Mouse (Mus musculus) midbrain, embryonic 14.5 days (tissue): Measurements from ENCODE around the gene Bst1. TPM values are rescaled to one million over a fixed set of nuclear protein-coding genes. Genes with fewer than 3 reads are reported as not detected.

Source experiments
- ATAC-seq: fragments of 200-750 bp; cut with Nextera tagmentation; 2 replicates; pipeline ENCODE4 v1.8.0; 2017; ENCODE audit warnings: moderate number of reproducible peaks, moderate library complexity; ENCODE audit not compliant: low FRiP score, low TSS enrichment
- DNase-seq: peaks from one replicate; pipeline ENCODE4 v3.0.0-alpha.2; 2015
- H3K27ac ChIP-seq: fragments of 300-500 bp; sonication (generic); replicated peaks from 2 replicates; pipeline ENCODE4 v1.5.1; 2014; ENCODE audit warnings: mild to moderate bottlenecking, low read depth, low read length, moderate library complexity
- H3K27me3 ChIP-seq: fragments of 300-500 bp; sonication (generic); 2 replicates; pipeline ENCODE4 v1.6.1; 2014; ENCODE audit warnings: low read length, control low read depth, mixed read lengths; ENCODE audit not compliant: control insufficient read depth, insufficient read depth
- H3K36me3 ChIP-seq: fragments of 300-500 bp; sonication (generic); 2 replicates; pipeline ENCODE4 v1.6.1; 2014; ENCODE audit warnings: low read length, control low read depth; ENCODE audit not compliant: control insufficient read depth, insufficient read depth
- H3K4me1 ChIP-seq: fragments of 300-500 bp; sonication (generic); 2 replicates; pipeline ENCODE4 v1.6.1; 2014; ENCODE audit warnings: mild to moderate bottlenecking, antibody characterized with exemption, low read length, control low read depth; ENCODE audit not compliant: control insufficient read depth, insufficient read depth
- H3K4me2 ChIP-seq: fragments of 300-500 bp; sonication (generic); 2 replicates; pipeline ENCODE4 v1.6.1; 2014; ENCODE audit warnings: mild to moderate bottlenecking, low read length, moderate library complexity
- H3K4me3 ChIP-seq: fragments of 300-500 bp; sonication (generic); replicated peaks from 2 replicates; pipeline ENCODE4 v1.5.1; 2014; ENCODE audit warnings: low read depth, low read length
- H3K9ac ChIP-seq: fragments of 300-500 bp; sonication (generic); replicated peaks from 2 replicates; pipeline ENCODE4 v1.6.1; 2014; ENCODE audit warnings: mild to moderate bottlenecking, low read length, moderate library complexity
- H3K9me3 ChIP-seq: fragments of 300-500 bp; sonication (generic); 2 replicates; pipeline ENCODE4 v1.6.1; 2016; ENCODE audit warnings: low read length, control low read depth, mixed read lengths; ENCODE audit not compliant: control insufficient read depth
- WGBS: fragments of 180-500 bp; shearing (Covaris S2); extraction: QIAGEN DNeasy Blood & Tissue Kit; methylation state at CpG from one replicate; pipeline ENCODE4 v1.1.7; 2014; 5-methylcytosine and 5-hydroxymethylcytosine counted together
- polyA plus RNA-seq: library from polyadenylated mRNA; unstranded; fragments of >200 nt; fragmentation: Nextera tagmentation; extraction: Ambion mirVana; gene quantifications from 2 replicates; pipeline ENCODE4 v1.2.1, GENCODE M21; 2014

The Bst1 gene
- polyA plus RNA-seq, 1 experiment from 2014 or later = not detected

GRCm38 (mm10) chr5:43842576-43843155 is 24.0 kb downstream of the Bst1 start:
- no peak overlapping the region for H3K9ac ChIP-seq
- no peak overlapping the region for H3K4me3 ChIP-seq
- H3K27me3 ChIP-seq = no peaks in the 10 kb centered on the region
- no peaks in the 10 kb centered on the region for H3K36me3 ChIP-seq
- no peak for DNase-seq
- no peak for ATAC-seq
- H3K9me3 ChIP-seq = no peaks in the 10 kb centered on the region
- 75% methylated on average over 3 of the region's 3 CpGs for WGBS
- H3K4me1 ChIP-seq = no peaks in the 10 kb centered on the region
- no peak overlapping the region for H3K27ac ChIP-seq
- H3K4me2 ChIP-seq = no peak overlapping the region

- Histone ChIP-seq H3K4me1 (no peaks in the 10 kb centered on the region), H3K9me3 (no peaks in the 10 kb centered on the region), H3K27ac (no peak overlapping the region), H3K9ac (no peak overlapping the region), H3K36me3 (no peaks in the 10 kb centered on the region), H3K4me2 (no peak overlapping the region), H3K4me3 (no peak overlapping the region), H3K27me3 (no peaks in the 10 kb centered on the region)
- WGBS = 84% methylated on average over 5 of the region's 5 CpGs
- DNase-seq (no peak), ATAC-seq (no peak)
These were observed 26.4 kb downstream of the Bst1 start for GRCm38 (mm10) chr5:43845083-43845482.

- H3K27ac ChIP-seq = no peak overlapping the region
- ATAC-seq = no peak
- WGBS = 68% methylated on average over 1 of the region's 1 CpGs
These were observed 27.0 kb downstream of the Bst1 start for GRCm38 (mm10) chr5:43845646-43846045.

DNA sequence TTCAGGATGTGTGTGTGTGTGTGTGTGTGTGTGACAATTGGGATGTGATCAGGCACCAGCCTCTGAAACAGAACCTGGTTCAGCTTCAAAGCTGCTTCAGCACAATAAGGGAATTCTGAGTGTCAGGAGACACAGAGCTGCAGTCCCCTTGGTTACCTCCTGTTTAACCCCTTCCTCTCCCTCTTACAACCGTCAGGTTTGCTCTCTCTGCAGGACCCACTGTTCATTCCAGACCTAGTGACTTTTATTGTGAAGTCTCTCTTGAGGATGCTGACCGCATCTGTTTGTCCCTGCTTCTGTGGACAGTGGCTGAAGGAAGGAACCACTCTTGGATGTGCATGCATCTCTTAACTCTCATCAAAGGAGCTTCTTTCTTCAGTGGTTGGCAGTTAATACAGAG is 27.5 kb downstream of the Bst1 start:
- H3K27ac ChIP-seq = no peak overlapping the region
- H3K4me2 ChIP-seq = no peak overlapping the region
- no peaks in the 10 kb centered on the region for H3K27me3 ChIP-seq
- H3K36me3 ChIP-seq = no peaks in the 10 kb centered on the region
- no peak overlapping the region for H3K9ac ChIP-seq
- H3K4me1 ChIP-seq = no peaks in the 10 kb centered on the region
- DNase-seq (no peak), ATAC-seq (no peak)
- no peaks in the 10 kb centered on the region for H3K9me3 ChIP-seq
- 8% methylated on average over 2 of the region's 2 CpGs for WGBS
- H3K4me3 ChIP-seq = no peak overlapping the region

More at GRCm38 (mm10) chr5:43845646-43846045, 27.0 kb downstream of the Bst1 start:
- DNase-seq = no peak
- no peak overlapping the region for H3K4me2 ChIP-seq
- H3K9ac ChIP-seq = no peak overlapping the region
- H3K36me3 ChIP-seq = no peaks in the 10 kb centered on the region
- H3K27me3 ChIP-seq = no peaks in the 10 kb centered on the region
- no peaks in the 10 kb centered on the region for H3K4me1 ChIP-seq
- no peaks in the 10 kb centered on the region for H3K9me3 ChIP-seq
- no peak overlapping the region for H3K4me3 ChIP-seq

GRCm38 (mm10) chr5:43847555-43847954 is 28.9 kb downstream of the Bst1 start:
- Histone ChIP-seq H3K4me1 (no peaks in the 10 kb centered on the region), H3K27me3 (no peaks in the 10 kb centered on the region), H3K36me3 (no peaks in the 10 kb centered on the region), H3K27ac (no peak overlapping the region), H3K4me2 (no peak overlapping the region), H3K9ac (no peak overlapping the region), H3K4me3 (no peak overlapping the region), H3K9me3 (no peaks in the 10 kb centered on the region)
- no peak for ATAC-seq
- DNase-seq = no peak

GRCm38 (mm10) chr5:43848275-43848674 is 29.6 kb downstream of the Bst1 start:
- H3K4me1 ChIP-seq = no peaks in the 10 kb centered on the region
- no peak overlapping the region for H3K4me3 ChIP-seq
- DNase-seq = no peak
- WGBS = 90% methylated on average over 3 of the region's 3 CpGs
- no peaks in the 10 kb centered on the region for H3K36me3 ChIP-seq
- ATAC-seq = no peak
- no peak overlapping the region for H3K9ac ChIP-seq
- H3K27ac ChIP-seq = no peak overlapping the region
- no peaks in the 10 kb centered on the region for H3K9me3 ChIP-seq
- no peak overlapping the region for H3K4me2 ChIP-seq
- H3K27me3 ChIP-seq = no peaks in the 10 kb centered on the region

DNA sequence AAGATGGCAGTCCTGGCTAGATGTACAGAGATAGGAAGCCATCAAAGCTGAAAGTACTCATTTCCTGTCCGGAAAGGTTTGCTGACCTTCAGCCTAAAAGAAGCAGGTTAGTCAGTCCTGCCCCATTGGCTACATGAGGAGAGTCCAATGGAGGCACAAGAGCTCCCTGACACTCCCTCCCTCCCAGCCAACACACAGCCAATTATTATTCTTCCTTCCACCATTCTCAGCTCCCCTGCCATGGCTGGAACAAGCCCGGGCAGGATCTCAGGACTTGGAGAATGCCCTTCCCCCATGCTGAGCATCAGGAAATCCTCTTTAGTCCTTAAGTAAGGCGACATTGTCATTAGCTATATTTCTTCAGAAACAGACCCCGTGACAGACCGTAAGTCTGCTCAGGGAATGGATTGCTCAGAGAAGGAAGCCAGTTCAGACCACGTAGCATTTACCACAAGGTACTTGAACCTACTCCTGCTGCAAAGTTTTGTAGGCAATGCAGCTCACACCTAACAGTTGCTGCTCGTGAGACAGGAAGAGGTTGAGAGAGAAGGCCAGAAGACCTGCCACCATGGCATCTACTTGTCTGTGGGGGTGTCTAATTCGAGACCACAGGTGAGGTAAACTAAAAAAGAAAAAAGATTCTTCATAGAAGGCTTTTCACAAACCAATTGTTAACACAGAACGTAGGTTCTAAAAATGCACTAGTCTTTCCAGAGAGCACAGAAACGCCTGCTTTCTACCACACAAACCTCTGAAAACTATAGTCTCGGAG is 34.6 kb downstream of the Bst1 start:
- Histone ChIP-seq H3K4me1 (no peaks in the 10 kb centered on the region), H3K4me3 (no peak overlapping the region), H3K9ac (no peak overlapping the region), H3K27ac (no peak overlapping the region), H3K27me3 (no peaks in the 10 kb centered on the region), H3K9me3 (no peaks in the 10 kb centered on the region), H3K36me3 (no peaks in the 10 kb centered on the region), H3K4me2 (no peak overlapping the region)
- no peak for DNase-seq
- ATAC-seq = no peak
- 78% methylated on average over 11 of the region's 11 CpGs for WGBS

DNA sequence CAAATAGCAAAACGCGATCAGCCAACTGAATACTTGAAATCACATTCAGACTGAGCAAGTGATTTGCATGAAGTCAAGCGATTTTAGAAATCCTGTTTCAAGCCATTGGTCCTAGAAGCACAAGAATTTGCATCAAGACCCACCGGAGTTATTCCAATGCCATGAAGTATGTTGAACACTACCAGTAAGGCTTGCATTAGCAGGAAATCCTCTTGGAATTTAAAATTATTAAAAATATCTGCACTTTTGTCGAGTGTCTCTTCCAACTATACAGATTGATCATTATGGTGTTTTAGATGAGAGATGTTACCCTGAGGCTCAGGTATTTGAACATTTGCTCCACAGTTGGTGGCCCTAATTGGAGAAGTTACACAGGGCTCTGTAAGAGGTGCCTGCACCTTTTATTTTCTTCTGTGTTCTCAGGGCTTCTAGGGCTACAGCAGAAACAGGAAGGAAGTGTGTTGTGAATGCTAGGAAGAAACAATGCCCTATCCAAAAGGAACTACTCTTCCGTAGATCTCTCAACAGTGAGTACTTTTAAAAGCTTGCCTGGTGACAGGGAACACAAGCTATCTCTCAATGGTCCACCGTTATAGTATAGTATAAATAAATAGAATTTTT is 35.3 kb downstream of the Bst1 start:
- H3K27ac ChIP-seq = no peak overlapping the region
- H3K27me3 ChIP-seq = no peaks in the 10 kb centered on the region
- H3K36me3 ChIP-seq = no peaks in the 10 kb centered on the region
- ATAC-seq = no peak
- WGBS = 84% methylated on average over 7 of the region's 7 CpGs
- H3K4me3 ChIP-seq = no peak overlapping the region
- H3K9me3 ChIP-seq = no peaks in the 10 kb centered on the region
- no peaks in the 10 kb centered on the region for H3K4me1 ChIP-seq
- DNase-seq = no peak
- no peak overlapping the region for H3K4me2 ChIP-seq
- no peak overlapping the region for H3K9ac ChIP-seq

DNA sequence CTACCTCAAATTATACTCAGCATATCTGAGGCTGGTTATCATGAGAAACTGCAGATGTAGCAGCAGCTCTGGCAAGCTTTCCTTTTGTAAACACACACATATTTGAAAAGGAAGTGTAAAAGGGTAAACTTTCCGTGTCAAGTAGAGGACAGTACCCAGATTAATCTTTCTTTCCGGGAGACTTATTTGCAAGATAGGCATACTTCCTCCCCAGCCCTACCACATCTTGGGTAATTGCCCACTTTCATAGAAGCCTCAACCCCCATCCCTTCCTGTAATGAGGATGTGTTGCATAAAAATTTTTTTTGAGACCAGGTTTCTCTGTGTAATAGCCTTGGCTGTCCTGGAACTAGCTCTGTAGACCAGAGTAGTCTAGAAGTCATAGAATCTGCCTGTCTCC is 37.1 kb downstream of the Bst1 start:
- no peaks in the 10 kb centered on the region for H3K27me3 ChIP-seq
- ATAC-seq (no peak), DNase-seq (no peak)
- H3K9ac ChIP-seq = no peak overlapping the region
- H3K9me3 ChIP-seq = no peaks in the 10 kb centered on the region
- H3K27ac ChIP-seq = no peak overlapping the region
- H3K4me2 ChIP-seq = no peak overlapping the region
- H3K4me1 ChIP-seq = no peaks in the 10 kb centered on the region
- 87% methylated on average over 2 of the region's 2 CpGs for WGBS
- no peaks in the 10 kb centered on the region for H3K36me3 ChIP-seq
- no peak overlapping the region for H3K4me3 ChIP-seq
